Mouse (Mus musculus) heart, embryonic 13.5 days (tissue): ENCODE data around the gene Sugt1. TPM values are rescaled to one million over a fixed set of nuclear protein-coding genes. Genes with fewer than 3 reads are reported as not detected.

Experiments used
- ATAC-seq: fragments of 200-750 bp; cut with Nextera tagmentation; 2 replicates; pipeline ENCODE4 v1.8.0; 2017; ENCODE audit warnings: moderate TSS enrichment; ENCODE audit not compliant: insufficient number of reproducible peaks, low FRiP score, low TSS enrichment; ENCODE audit errors: extremely low read depth
- H3K27ac ChIP-seq: fragments of 300-500 bp; sonication (generic); replicated peaks from 2 replicates; pipeline ENCODE4 v1.5.1; 2015; ENCODE audit warnings: moderate library complexity, mild to moderate bottlenecking, inconsistent platforms
- H3K27me3 ChIP-seq: fragments of 300-500 bp; sonication (generic); replicated peaks from 2 replicates; pipeline ENCODE4 v1.6.1; 2015; ENCODE audit warnings: mild to moderate bottlenecking, inconsistent platforms
- H3K36me3 ChIP-seq: fragments of 300-500 bp; sonication (generic); 2 replicates; pipeline ENCODE4 v1.6.1; 2015; ENCODE audit warnings: mild to moderate bottlenecking, inconsistent platforms
- H3K4me1 ChIP-seq: fragments of 300-500 bp; sonication (generic); 2 replicates; pipeline ENCODE4 v1.6.1; 2015; ENCODE audit warnings: inconsistent platforms
- H3K4me2 ChIP-seq: fragments of 300-500 bp; sonication (generic); 2 replicates; pipeline ENCODE4 v1.6.1; 2015; ENCODE audit warnings: inconsistent platforms, mild to moderate bottlenecking, moderate library complexity
- H3K4me3 ChIP-seq: fragments of 300-500 bp; sonication (generic); 2 replicates; pipeline ENCODE4 v1.5.1; 2015; ENCODE audit warnings: moderate library complexity, mild to moderate bottlenecking, inconsistent platforms
- H3K9ac ChIP-seq: fragments of 300-500 bp; sonication (generic); 2 replicates; pipeline ENCODE4 v1.6.1; 2015; ENCODE audit warnings: inconsistent platforms, mild to moderate bottlenecking, moderate library complexity
- H3K9me3 ChIP-seq: fragments of 300-500 bp; sonication (generic); 2 replicates; pipeline ENCODE4 v1.6.1; 2016; ENCODE audit warnings: inconsistent platforms
- WGBS: fragments of 180-500 bp; shearing (Covaris S2); methylation state at CpG from one replicate; pipeline ENCODE4 v1.1.7; 2015; ENCODE audit warnings: mixed read lengths; 5-methylcytosine and 5-hydroxymethylcytosine counted together
- polyA plus RNA-seq: library from polyadenylated mRNA; unstranded; fragments of >200 nt; fragmentation: Nextera tagmentation; extraction: Ambion mirVana; gene quantifications from 2 replicates; pipeline ENCODE4 v1.2.1, GENCODE M21; 2015

Sugt1 gene
- polyA plus RNA-seq, 1 experiment from 2014 or later, result 95.3 TPM

- no peaks in the 10 kb centered on the region for H3K9me3 ChIP-seq
- H3K4me3 ChIP-seq, result no peak overlapping the region
- peaks cover 13% of the 10 kb centered on the region for H3K4me1 ChIP-seq
- H3K27ac ChIP-seq, result peak overlapping the region; percentile 9; the same call in 1 of the 2 replicates
- no peak for ATAC-seq
- peaks cover 20% of the 10 kb centered on the region; the same call in 1 of the 2 replicates for H3K27me3 ChIP-seq
- no peaks in the 10 kb centered on the region for H3K36me3 ChIP-seq
- no peak overlapping the region for H3K9ac ChIP-seq
- no peak overlapping the region for H3K4me2 ChIP-seq
- WGBS, result 61% methylated on average over 5 of the region's 5 CpGs
These were observed 70.8 kb downstream of the Sugt1 start for GRCm38 (mm10) chr14:79658286-79658685.

- H3K27ac ChIP-seq, result 0 out of 2 replicates have a peak overlapping the region, but pooled peaks have one; percentile 9
- no peak for ATAC-seq
- 71% methylated on average over 6 of the region's 6 CpGs for WGBS
- peaks cover 13% of the 10 kb centered on the region for H3K4me1 ChIP-seq
- no peaks in the 10 kb centered on the region for H3K36me3 ChIP-seq
- peaks cover 20% of the 10 kb centered on the region; the same call in 1 of the 2 replicates for H3K27me3 ChIP-seq
- no peak overlapping the region for H3K4me2 ChIP-seq
- no peak overlapping the region for H3K4me3 ChIP-seq
- no peak overlapping the region for H3K9ac ChIP-seq
- H3K9me3 ChIP-seq, result no peaks in the 10 kb centered on the region
These were observed 71.4 kb downstream of the Sugt1 start for GRCm38 (mm10) chr14:79658748-79659508.

DNA sequence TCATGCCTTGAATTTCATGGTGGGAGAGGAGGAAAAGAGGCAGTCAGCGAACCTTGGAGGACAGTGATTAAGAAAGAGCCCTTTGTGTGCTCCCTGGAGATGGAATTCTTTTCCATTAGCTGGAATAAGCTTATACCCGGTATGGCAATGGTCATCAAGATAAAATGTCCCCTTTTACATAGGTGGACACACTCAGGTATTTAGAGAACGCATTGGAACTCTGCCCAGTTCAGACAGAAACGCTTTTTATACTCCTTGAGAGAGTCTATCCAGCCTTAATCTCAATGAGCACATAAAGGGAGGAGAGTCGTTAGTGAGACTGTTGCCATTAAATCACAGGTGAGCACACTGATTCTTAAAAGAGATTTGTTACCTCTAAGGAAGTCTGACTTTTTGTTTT lies 73.0 kb downstream of the Sugt1 start:
- ATAC-seq, result no peak
- 59% methylated on average over 5 of the region's 5 CpGs for whole genome bisulfite sequencing
- peak overlapping the region; percentile 65 for H3K4me2 ChIP-seq
- no peak overlapping the region for H3K9ac ChIP-seq
- H3K36me3 ChIP-seq, result no peaks in the 10 kb centered on the region
- peaks cover 13% of the 10 kb centered on the region for H3K4me1 ChIP-seq
- no peaks in the 10 kb centered on the region for H3K9me3 ChIP-seq
- H3K27me3 ChIP-seq, result peaks cover 20% of the 10 kb centered on the region; the same call in 1 of the 2 replicates
- H3K27ac ChIP-seq, result no peak overlapping the region
- no peak overlapping the region for H3K4me3 ChIP-seq

DNA sequence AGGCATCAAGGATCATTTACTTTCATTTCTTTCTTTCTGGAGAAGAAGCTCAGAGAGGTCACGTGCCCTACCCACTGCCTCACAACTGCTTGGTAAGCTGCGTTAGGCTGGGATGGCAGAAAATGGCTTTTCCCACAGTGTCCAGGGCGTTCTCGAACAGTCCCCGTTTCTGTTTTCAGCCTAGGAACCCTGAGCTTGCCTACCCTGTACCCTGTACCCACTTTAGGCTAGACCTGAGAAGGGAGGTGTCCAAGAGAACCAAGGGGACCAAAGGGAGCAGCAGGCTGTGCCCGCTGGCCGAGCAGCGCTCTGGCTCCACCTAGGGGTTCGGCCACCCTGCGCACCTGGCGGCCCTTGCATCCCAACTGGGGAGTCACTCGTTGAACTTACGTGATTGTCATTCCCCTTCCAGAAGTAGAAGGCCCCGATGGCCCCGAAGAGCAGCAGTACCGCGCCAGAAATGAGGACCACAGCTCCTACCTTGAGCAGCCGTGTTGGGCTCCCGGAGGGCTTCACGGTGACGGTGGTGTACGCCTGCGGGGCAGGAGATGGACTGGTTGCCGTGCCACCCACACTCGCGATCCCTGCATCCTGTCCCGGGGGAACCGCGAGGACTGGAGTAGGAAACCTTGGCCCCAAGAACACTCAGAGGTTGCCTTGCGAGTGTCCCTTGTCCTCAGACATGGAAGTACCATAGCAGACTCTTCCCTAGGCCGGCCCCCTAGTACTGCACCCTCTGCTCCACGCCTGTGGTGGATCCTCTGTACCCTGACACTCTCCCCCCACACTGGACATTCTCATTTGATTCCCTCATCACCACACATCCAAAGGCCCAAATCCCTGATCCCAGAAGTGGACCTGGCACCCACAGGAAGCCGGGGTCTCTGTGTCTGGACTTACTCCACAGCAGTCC lies 73.8 kb downstream of the Sugt1 start:
- Histone ChIP-seq H3K27me3 (peaks cover 20% of the 10 kb centered on the region; the same call in 1 of the 2 replicates), H3K4me2 (peak overlapping the region; percentile 65), H3K4me3 (peak overlapping the region; percentile 36), H3K9ac (peak overlapping the region; percentile 34), H3K9me3 (no peaks in the 10 kb centered on the region), H3K36me3 (no peaks in the 10 kb centered on the region), H3K4me1 (peaks cover 13% of the 10 kb centered on the region), H3K27ac (no peak overlapping the region)
- ATAC-seq, result no peak
- 15% methylated on average over 33 of the region's 33 CpGs for WGBS

DNA sequence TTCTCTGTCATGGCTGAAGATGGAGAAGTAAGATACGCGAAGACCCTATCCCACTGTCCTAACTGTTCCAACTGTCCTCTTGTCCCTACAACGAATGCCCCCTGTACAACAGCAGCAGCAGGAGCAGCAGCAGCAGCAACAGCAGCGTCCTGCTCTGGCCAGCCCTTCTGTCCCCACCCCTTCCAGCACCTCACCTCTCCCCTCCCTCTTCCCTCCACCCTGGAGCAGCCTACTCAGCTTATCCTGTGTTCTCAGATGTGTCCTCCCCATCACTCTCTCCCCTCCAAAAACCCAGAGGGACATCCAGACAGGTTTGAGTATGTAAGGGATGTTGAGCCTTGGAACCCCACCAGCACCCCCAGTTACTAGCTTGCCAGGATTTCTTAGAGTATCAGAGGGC lies 74.5 kb downstream of the Sugt1 start, which contains the start of gene Cnmd:
TSS of gene Cnmd (minus strand) at position 170 of the 400 bp plus-strand sequence.
- no peaks in the 10 kb centered on the region for H3K36me3 ChIP-seq
- peak within 1 kb of the TSS; percentile 65 for H3K4me2 ChIP-seq
- WGBS, result 53% methylated on average over 4 of the region's 4 CpGs
- H3K9me3 ChIP-seq, result no peaks in the 10 kb centered on the region
- peak within 1 kb of the TSS; percentile 36 for H3K4me3 ChIP-seq
- H3K27me3 ChIP-seq, result peaks cover 20% of the 10 kb centered on the region; the same call in 1 of the 2 replicates
- no peak within 1 kb of the TSS for H3K27ac ChIP-seq
- H3K9ac ChIP-seq, result peak within 1 kb of the TSS; percentile 34
- peaks cover 13% of the 10 kb centered on the region for H3K4me1 ChIP-seq
- ATAC-seq, result no peak

DNA sequence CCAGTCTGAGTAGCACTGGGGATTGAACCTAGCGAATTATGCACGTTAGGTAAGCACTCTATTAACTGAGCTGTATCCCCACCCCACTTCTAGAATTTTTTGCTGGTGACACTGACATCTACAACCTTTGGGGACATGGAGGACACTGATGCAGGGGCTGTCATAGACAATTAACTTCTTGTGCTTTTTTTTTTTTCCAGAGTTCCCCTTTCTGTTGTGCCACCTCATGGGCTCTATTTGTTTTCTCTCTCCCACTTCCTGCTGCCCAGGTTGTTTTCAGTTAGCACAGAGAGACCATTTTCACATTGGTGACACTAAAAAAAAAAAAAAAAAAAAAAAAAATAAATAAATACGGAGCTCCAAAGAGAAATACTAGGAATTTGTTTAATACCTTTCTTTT lies 83.5 kb downstream of the Sugt1 start:
- H3K27me3 ChIP-seq, result no peaks in the 10 kb centered on the region
- H3K27ac ChIP-seq, result no peak overlapping the region
- no peak overlapping the region for H3K4me2 ChIP-seq
- 88% methylated on average over 3 of the region's 3 CpGs for WGBS
- H3K9me3 ChIP-seq, result no peaks in the 10 kb centered on the region
- H3K9ac ChIP-seq, result no peak overlapping the region
- H3K4me1 ChIP-seq, result peaks cover 10% of the 10 kb centered on the region
- H3K36me3 ChIP-seq, result no peaks in the 10 kb centered on the region
- H3K4me3 ChIP-seq, result no peak overlapping the region
- no peak for ATAC-seq

GRCm38 (mm10) chr14:79672567-79672966 lies 85.1 kb downstream of the Sugt1 start:
- H3K27ac ChIP-seq, result no peak overlapping the region
- peaks cover 16% of the 10 kb centered on the region for H3K4me1 ChIP-seq
- WGBS, result 76% methylated on average over 5 of the region's 5 CpGs
- no peak overlapping the region for H3K4me2 ChIP-seq
- H3K4me3 ChIP-seq, result no peak overlapping the region
- H3K9ac ChIP-seq, result no peak overlapping the region
- H3K9me3 ChIP-seq, result no peaks in the 10 kb centered on the region
- H3K36me3 ChIP-seq, result no peaks in the 10 kb centered on the region
- ATAC-seq, result no peak
- no peaks in the 10 kb centered on the region for H3K27me3 ChIP-seq

- WGBS, result 68% methylated on average over 17 of the region's 17 CpGs
- no peak for ATAC-seq
- peaks cover 20% of the 10 kb centered on the region for H3K4me1 ChIP-seq
These were observed 85.9 kb downstream of the Sugt1 start for GRCm38 (mm10) chr14:79673083-79674013.

DNA sequence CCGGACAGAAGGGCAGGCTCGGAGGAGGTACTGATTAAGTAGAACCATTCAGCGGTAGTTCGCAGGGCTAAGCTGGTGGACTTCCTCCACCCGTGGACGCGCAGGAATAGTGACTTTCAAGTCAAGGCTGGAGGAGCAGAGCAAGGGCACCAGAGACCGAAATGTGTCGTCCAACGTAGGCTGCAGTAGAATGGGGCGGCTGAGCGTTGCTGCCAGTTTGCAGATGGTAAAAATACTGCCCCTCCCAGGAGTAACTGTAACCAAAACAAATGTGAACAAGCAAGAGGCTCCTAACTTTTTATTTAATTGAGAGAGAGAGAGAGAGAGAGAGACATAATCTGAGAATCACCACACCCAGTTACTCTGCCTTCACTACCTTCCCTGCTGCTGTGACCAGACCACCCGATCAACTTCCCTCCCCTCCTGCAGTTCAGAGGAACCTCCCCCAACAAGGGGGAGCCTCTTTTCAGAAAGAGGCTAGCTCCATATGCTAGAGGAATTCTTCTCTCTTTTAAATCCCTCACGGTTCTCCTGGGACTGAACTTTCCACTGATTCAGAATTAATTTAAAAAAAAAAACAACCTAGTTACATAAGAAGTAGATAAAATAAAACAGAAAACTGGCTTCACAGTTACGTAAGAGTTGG lies 89.7 kb downstream of the Sugt1 start:
- WGBS, result 43% methylated on average over 15 of the region's 15 CpGs

More at GRCm38 (mm10) chr14:79673083-79674013, 85.9 kb downstream of the Sugt1 start:
- H3K4me2 ChIP-seq, result no peak overlapping the region
- H3K9ac ChIP-seq, result no peak overlapping the region
- no peak overlapping the region for H3K4me3 ChIP-seq
- H3K9me3 ChIP-seq, result no peaks in the 10 kb centered on the region
- no peaks in the 10 kb centered on the region for H3K27me3 ChIP-seq
- H3K36me3 ChIP-seq, result no peaks in the 10 kb centered on the region
- no peak overlapping the region for H3K27ac ChIP-seq

More for the DNA sequence above, 89.7 kb downstream of the Sugt1 start:
- H3K36me3 ChIP-seq, result no peaks in the 10 kb centered on the region
- no peaks in the 10 kb centered on the region for H3K9me3 ChIP-seq
- H3K4me3 ChIP-seq, result peak overlapping the region; percentile 6; the same call in 1 of the 2 replicates
- H3K27ac ChIP-seq, result no peak overlapping the region
- H3K9ac ChIP-seq, result peak overlapping the region; percentile 4; the same call in 1 of the 2 replicates
- ATAC-seq, result no peak
- peaks cover 20% of the 10 kb centered on the region for H3K4me1 ChIP-seq
- no peaks in the 10 kb centered on the region for H3K27me3 ChIP-seq
- peak overlapping the region; percentile 52 for H3K4me2 ChIP-seq
